Mouse (Mus musculus) T-helper 17 cell (primary cell): ENCODE measurements around the gene Foxa3.
"Not testable (repeated sequence)": the region's sequence is repeated elsewhere in the genome, so short reads cannot be mapped to it uniquely, and the experiment has no call there.

ENCODE experiments used
- in situ Hi-C, 2 experiments: fragments of 300-600 bp; cut with MboI, MseI; formaldehyde crosslinking; loops; 1 replicate in 1 of 2; 2 replicates in 1 of 2; pipeline ENCODE4 v1.15.1; 2025; ENCODE audit warnings: high pct_unique_total_duplicates in 2 of 2

Foxa3 gene

DNA sequence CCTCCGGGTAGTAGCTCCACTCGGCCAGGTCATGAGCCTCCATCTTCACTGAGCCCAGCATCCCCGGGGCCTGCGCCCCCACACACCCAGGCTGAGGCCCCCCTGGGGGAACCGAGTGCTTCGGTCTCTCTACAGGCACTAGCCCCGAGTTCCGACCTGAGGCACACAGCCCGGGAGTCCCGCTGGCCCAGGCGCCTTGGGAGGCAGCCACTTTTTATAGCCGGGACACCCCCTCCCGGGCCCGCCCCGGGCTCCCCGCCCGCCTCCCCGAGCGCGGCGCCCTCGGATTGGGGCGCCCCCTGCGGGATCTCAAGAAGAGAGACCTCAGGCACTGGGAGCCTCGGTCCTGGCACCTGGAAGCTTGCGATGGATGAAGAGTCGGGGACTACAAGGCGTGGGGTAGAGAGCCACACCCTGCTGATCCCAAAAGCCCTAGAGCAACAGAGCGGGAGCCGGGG lies at the start of gene Foxa3:
Gene Foxa3, minus strand, starts transcription at position 182 of the 458 bp plus-strand sequence.
- in situ Hi-C loops = no loop called here

- in situ Hi-C loops = not testable (repeated sequence)
Observed at GRCm38 (mm10) chr7:19071024-19071423, 47.7 kb upstream of the Foxa3 start.

DNA sequence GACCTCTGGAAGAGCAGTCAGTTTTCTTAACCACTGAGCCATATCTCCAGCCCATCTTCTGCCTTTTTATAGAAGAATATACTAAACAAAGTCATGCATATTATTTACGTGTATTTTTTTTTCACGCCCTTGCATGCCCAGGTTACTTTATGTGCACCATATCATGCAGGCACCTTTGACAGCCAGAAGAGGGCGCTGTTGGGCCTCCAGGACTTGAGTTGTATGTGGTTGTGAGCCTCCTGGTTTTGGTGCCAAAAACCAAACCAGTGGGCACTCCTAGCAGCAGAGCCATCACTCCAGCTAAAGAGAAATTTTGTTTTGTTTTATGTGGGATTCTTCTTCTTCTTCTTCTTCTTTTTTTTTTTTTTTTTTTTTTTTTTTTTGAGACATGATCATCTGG lies 46.2 kb upstream of the Foxa3 start:
- in situ Hi-C loops = no loop called here

GRCm38 (mm10) chr7:19068707-19069106 lies 45.4 kb upstream of the Foxa3 start:
- in situ Hi-C loops = no loop called here

DNA sequence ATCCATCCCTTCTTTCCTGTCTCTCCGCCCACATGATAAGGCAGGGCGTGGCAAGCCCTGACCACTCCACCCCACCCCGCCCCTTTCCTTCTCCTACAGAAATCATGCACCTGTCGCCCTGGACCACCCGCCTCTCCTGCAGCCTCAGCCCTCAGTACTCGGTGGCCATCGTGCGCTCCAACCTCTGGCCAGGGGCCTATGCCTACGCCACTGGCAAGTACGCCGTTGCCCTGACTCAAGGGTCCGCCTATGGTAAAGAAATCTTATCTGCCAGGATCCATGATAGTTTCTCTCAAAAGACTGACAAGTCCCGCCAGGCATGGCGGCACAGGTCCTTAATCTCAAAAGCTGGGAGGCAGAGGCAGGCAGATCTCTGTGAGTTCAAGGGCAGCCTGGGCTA lies 44.6 kb upstream of the Foxa3 start:
- in situ Hi-C loops = no loop called here

- in situ Hi-C loops = no loop called here
Observed at GRCm38 (mm10) chr7:19067063-19067462, 43.7 kb upstream of the Foxa3 start.

DNA sequence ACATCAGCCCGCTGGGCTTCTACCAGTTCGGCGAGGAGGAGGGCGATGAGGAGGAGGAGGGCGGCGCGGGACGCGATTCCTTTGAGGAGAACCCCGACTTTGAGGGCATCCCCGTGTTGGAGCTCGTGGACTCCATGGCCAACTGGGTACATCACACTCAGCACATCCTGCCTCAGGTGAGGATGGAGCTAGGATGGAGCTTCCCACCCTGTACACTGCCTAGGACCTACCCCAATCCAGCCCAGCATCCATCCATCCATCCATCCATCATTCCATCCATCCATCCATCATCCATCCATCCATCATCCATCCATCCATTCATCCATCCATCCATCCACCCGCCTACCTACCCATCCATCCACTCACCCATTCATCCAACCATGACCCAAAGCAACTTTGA lies 42.6 kb upstream of the Foxa3 start:
- in situ Hi-C loops = no loop called here

DNA sequence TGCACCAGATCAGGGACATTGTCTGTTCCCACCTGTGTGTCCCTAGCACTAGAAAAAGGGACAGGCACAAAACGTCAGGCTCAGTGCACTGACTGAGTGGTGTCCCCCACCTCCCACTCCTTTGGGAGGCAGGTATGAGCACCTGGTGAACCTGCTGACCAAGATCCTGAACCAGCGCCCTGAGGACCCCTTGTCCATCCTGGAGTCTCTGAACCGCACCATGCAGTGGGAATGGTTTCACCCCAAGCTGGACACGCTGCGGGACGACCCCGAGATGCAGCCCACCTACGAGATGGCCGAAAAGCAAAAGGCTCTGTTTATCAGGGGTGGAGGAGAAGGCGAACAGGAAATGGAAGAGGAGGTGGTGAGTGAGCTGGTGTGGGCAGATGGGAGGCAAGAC lies 34.1 kb upstream of the Foxa3 start:
- in situ Hi-C loops = no loop called here

DNA sequence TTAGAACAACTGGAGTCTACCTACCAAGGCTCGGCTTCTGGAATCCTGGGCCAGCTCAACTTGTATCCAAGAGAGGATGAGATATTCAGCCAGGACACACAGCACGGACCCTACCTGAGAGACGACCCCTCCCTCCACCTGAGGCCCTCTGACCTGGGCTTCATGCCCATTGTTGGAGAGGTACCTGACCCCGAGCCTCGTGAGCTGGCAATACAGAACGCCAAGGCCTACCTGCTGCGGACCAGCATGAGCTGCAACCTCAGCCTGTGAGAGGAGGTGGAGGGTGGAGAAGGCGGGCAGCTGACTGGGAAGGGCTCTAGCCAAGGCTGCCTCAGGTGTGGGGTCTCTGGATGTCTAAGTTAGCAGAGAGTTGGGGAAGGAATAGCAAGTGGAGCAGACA lies 31.8 kb upstream of the Foxa3 start:
- in situ Hi-C loops = no loop called here

DNA sequence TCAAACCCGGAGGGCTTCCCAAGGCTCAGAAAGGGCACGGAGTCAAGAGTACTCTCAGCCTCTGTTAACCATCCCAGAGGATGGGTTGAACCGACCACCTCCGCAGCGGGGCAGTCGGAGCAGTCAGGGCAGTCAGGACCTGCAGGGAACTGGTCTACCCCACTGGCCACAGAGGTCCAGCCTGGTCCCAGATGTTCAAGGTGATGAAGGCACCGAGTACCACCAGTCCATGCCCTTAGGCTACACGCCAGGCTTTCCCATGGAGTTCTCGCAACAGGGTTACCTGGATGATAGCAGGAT lies 31.4 kb upstream of the Foxa3 start:
- in situ Hi-C loops = no loop called here

GRCm38 (mm10) chr7:19054047-19054776 lies 30.9 kb upstream of the Foxa3 start, which contains the start of gene Rsph6a:
Rsph6a (plus strand) TSS chr7:19054690.
- in situ Hi-C loops = no loop called here

GRCm38 (mm10) chr7:19053136-19053532 lies 29.8 kb upstream of the Foxa3 start:
- in situ Hi-C loops = no loop called here

DNA sequence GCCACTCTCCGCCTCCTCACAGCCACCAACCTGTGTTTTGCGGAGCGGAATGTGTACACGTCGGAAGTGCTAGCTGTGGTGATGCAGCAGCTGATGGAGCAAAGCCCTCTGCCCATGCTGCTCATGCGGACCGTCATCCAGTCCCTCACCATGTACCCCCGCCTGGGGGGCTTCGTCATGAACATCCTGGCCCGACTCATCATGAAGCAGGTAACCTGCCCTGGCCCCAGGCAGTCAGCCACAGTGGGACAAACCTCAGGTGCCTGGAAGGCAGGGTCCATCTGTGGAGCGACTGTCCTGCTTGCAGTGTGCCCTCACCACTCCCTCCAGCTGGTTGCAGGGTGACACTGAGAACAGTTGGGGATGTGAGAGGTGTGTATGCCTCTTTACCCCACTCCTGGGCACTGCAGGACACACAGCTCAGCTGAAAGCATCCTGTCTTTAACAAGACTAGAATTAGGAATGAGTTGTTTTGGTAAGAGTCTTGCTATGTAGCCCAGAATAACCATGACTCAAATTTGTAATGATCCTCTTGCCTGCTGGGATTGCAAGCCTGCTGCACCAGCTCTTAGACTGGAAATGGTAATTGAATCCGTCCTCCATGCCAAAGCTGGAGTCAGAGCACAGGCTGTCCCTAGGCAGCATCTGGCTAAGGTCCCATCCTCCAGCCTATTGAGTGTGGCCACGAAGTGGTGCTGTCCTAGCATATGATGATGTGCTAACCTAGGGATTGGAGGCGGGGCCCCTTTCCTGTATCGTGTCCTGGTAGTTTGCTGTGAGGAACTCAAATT lies 29.2 kb upstream of the Foxa3 start:
- in situ Hi-C loops = no loop called here

DNA sequence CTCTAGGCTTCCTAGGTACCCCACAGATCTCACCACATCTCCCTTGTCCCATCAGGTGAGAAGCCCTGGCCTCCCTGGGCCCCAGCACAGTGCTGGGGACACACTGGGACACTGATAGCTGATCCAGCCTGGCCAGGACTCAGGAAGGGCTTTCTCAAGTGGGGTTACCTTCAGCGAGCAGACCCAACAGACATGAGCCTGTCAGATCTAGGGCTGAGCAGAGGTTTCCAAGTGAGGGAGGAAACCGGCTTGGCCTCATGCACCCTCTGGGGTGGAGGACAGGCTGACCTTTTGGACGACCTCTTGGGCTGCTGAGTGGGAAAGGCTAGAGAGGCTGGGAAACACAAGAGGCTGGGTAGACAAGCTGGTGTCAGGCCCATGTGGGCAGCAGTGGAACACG lies 27.8 kb upstream of the Foxa3 start:
- in situ Hi-C loops = no loop called here

GRCm38 (mm10) chr7:19050172-19050571 lies 26.8 kb upstream of the Foxa3 start:
- in situ Hi-C loops = no loop called here

GRCm38 (mm10) chr7:19049252-19049651 lies 25.9 kb upstream of the Foxa3 start:
- in situ Hi-C loops = no loop called here

DNA sequence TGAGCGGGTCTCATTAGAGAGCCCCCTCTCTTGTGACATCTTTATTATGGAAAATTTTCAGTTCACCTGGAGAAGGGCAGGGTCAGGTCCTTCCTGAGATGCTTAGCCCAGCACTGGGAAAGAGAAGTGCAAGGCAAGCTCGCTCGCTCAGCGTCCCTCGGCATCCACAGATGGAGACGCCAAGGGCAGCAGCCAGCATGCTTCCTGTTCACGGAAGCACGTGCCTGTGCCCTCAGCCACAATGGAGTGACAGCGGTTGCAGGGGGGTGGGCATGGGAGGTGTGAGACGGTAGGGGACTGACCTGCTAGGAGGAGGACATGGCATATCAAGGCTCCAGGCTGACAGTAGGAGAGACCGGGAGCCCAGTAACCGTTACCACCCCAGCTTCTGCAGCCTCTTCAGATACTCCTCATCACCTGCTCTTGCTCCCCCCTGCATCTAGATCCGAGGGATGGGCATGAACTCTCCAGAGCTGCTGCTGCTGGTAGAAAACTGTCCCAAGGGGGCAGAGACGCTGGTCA lies 24.7 kb upstream of the Foxa3 start:
- in situ Hi-C loops = no loop called here

DNA sequence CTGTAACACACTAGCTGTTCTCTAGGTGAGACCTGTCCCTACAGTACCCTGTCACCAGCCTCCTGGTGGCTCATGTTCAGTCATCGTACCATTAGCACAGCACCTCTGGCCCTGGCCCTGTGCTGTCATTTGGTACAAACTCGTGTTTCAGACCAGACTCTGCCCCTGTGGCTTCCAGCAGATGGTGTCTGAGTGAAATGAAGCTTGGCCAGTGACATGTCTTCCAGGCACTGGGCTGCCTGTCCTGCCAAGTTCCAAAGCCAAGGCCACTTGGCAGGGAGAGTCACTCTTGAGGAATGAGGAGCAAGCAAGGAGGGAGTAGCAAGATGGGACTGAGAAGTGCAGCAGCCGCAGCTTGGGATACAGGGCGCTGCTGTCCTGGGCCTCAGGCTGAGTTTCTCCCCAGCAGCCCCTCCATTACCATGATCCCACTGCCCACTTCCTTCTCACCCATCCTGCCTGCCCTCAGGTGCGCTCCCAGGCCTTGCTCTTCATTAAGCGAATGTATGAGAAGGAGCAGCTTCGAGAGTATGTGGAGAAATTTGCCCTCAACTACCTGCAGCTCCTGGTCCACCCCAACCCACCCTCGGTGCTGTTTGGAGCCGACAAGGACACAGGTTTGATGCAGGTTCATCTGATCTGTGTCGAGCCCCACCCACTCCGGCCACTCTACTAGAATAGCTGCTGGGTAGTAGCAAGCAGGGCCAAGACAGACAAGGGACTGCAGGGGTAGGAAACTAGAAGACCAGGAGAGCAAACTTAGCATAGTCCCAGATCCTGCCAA lies 23.1 kb upstream of the Foxa3 start:
- in situ Hi-C loops = no loop called here

GRCm38 (mm10) chr7:19044616-19045015 lies 21.3 kb upstream of the Foxa3 start:
- in situ Hi-C loops = no loop called here

- in situ Hi-C loops = no loop called here
Observed at GRCm38 (mm10) chr7:19031641-19032040, 8.3 kb upstream of the Foxa3 start.

DNA sequence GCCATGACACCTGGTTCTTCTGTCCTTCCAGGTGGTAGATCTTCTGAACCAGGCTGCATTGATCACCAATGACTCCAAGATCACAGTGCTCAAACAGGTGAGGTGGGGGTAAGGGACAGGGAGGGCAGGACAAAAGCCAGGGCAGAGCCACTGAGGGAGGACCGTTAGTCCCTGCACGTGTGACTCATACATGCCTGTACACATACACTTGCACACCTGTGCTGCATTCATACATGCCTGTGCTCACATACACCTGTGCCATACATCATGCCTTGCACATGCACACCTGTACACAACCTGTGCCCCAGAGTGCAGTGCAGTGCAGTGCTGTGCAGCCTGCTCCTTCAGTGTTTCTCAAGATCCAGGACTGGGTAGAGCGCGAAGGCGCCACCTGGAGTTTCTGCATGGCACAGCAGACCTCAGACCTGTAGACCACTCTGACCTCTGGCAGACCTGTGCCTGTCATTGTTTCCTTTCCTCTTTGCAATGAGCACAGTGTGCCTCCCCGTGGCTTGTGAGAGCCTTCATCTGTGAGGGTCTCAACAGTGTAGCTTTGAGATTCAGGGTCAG lies 5.8 kb upstream of the Foxa3 start:
- in situ Hi-C loops = no loop called here

DNA sequence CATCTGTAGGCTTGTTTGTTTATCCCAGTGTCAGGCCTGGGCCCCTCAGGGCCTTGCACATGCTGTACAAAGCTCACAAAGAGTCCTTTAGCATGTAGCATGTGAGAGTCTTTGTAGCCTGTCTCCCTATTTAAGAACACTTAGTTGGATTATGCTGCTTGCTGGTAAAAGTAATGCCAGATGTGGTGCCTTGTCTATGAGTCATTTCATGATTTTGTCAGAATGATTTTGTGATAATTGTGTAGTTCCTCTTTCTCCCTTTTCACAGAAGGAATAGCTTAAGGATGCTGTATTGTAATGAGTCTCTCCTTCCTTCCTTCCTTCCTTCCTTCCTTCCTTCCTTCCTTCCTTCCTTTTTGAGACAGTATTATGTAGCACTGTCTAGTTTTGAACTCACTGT lies 4.7 kb upstream of the Foxa3 start:
- in situ Hi-C loops = no loop called here
